In the genomic region with DNA sequence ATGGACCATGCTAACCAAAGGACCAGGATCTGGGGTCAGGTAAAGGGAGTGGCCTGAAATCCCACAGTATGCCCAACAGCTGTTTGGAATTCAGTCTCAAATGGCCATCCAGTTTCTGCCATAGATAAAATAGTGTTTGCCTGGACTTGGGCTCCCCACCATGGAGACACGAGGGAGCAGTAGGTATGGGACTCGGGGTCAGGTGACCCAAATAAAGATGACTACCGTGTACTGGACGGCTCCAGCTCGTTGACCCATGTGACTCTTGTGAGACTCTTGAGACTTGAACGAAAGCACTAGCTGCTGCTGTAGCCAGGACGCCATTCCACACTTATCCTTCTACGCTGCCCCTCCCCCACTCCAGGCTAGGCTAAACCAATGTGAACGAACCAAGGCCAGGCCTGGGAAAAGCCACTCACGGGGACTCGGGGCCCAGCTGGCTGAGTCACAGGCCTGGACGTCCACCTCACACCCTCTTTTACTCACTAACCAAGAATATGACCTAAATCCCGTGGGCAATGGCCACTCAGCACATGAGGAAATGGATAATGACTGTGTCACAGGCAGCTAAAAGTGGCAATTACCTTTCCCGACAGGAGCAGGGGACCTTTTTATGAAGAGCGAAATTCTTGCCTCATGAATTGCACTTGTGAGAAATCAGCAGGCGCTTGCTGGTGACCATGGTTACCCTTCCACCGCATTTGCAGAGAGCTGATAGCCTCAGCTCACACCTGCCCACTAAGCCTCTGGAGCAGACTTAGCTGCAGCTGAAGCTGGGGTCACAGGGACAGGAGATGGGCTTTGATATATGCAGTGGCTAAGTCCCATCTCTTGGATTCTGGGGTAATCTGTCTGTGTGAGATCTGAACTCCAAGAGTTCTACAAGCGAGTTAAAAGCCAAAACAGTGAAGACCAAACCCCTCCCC, we compare ENCODE assay signal across 9 mouse cellular contexts. TPM values are rescaled to one million over a fixed set of nuclear protein-coding genes. Genes with fewer than 3 reads are reported as not detected.
A peak's percentile ranks its signal among the peaks of the same experiment; 100 is the strongest.
DNase-seq lines count a peak whose midpoint lies in the region; ATAC-seq and TF ChIP-seq lines count a peak whose summit lies in the region.
"Had no signal": no experiment of that assay in that cellular context is flagged by ENCODE, and none has a peak within 500 bp of the region (broad histone marks: within the 10 kb centered on the region; RNA-seq: fewer than 3 reads in every experiment).

No protein-coding gene starts in this region.

- TF ChIP-seq POLR2A in lung, adult 2 months (IDR thresholded peaks at IDR 0.05; ENCODE audit: borderline replicate concordance, extremely low read depth, low read depth, low read length) = no peak

- H3K9ac ChIP-seq in hindbrain, embryonic 14.5 days = no peak overlapping the region
- H3K9ac ChIP-seq: limb, embryonic 15.5 days had no signal

- H3K9me3 ChIP-seq in hindbrain, embryonic 14.5 days (ENCODE audit: control insufficient read depth, low read length) = peaks cover 8% of the 10 kb centered on the region; the same call in 1 of the 2 replicates
- H3K9me3 ChIP-seq: limb, embryonic 15.5 days had no signal

- no peaks in the 10 kb centered on the region for H3K27me3 ChIP-seq in hindbrain, embryonic 14.5 days (ENCODE audit: control insufficient read depth, insufficient read depth, low read length)
- H3K27me3 ChIP-seq: limb, embryonic 15.5 days had no signal

- no peak overlapping the region for H3K4me3 ChIP-seq in hindbrain, embryonic 14.5 days (replicated peaks; ENCODE audit: low read length)
- H3K4me3 ChIP-seq in lung, adult 2 months (replicated peaks; ENCODE audit: extremely low read depth, low read depth, low read length) = no peak overlapping the region
- H3K4me3 ChIP-seq: limb, embryonic 15.5 days had no signal

- H3K4me2 ChIP-seq in hindbrain, embryonic 14.5 days (replicated peaks) = no peak overlapping the region
- H3K4me2 ChIP-seq: limb, embryonic 15.5 days had no signal

- no peak for ATAC-seq in hindbrain, embryonic 14.5 days (ENCODE audit: low FRiP score)

- 51% methylated on average over 18 of the region's 18 CpGs for WGBS in hindbrain, embryonic 14.5 days
- WGBS in lung, adult 2 months = 50% methylated on average over 18 of the region's 18 CpGs

- H3K4me1 ChIP-seq in hindbrain, embryonic 14.5 days (replicated peaks; ENCODE audit: control insufficient read depth, insufficient read depth, low read length) = no peaks in the 10 kb centered on the region
- no peaks in the 10 kb centered on the region for H3K4me1 ChIP-seq in lung, adult 2 months (ENCODE audit: control insufficient read depth, insufficient read depth, low read length)

- no peaks in the 10 kb centered on the region for H3K36me3 ChIP-seq in hindbrain, embryonic 14.5 days (replicated peaks; ENCODE audit: control insufficient read depth, insufficient read depth)
- H3K36me3 ChIP-seq: limb, embryonic 15.5 days had no signal

- DNase-seq in cerebellum, postnatal 10 days = peak; percentile 43 to 45
- no peak for DNase-seq in cerebellum, adult 18-20 months
- DNase-seq in brain, adult 2 months (ENCODE audit: low read depth, low spot score) = peak; percentile 64
- DNase-seq in hindbrain, embryonic 14.5 days (ENCODE audit: low spot score) = no peak
- DNase-seq in lung, adult 2 months = peak; percentile 25
- DNase-seq in right cerebral cortex, postnatal 4 days = peak; percentile 25
- DNase-seq in testis, postnatal 10 days (ENCODE audit: low spot score) = no peak
- no peak for DNase-seq in cerebellum, adult 8-10 months

- H3K27ac ChIP-seq in hindbrain, embryonic 14.5 days = peak overlapping the region; percentile 26; the same call in 1 of the 2 replicates
- H3K27ac ChIP-seq: limb, embryonic 15.5 days had no signal

- no peak for TF ChIP-seq CTCF in lung, adult 2 months (IDR thresholded peaks at IDR 0.05; ENCODE audit: insufficient read depth, low read length)

RNA-seq across cellular contexts. Expression of gene Mcfd2, which starts 28.7 kb away (rescaled TPM):
- 47.0 and 49.0 TPM in 2 replicates for polyA plus RNA-seq in hindbrain, embryonic 14.5 days (2014; fragmentation: Nextera tagmentation; extraction: Ambion mirVana)
- polyA plus RNA-seq in lung, adult 2 months (2012; rRNA removed) = 71.7 and 87.8 TPM in 2 replicates

RNA-seq across cellular contexts. Expression of gene Ttc7, which starts 45.7 kb away (rescaled TPM):
- polyA plus RNA-seq in hindbrain, embryonic 14.5 days (2014; fragmentation: Nextera tagmentation; extraction: Ambion mirVana) = 5.0 and 6.3 TPM in 2 replicates
- 78.4 and 102 TPM in 2 replicates for polyA plus RNA-seq in lung, adult 2 months (2012; rRNA removed)

Comparison
In these comparisons a context has a peak if more than half of its experiments do, and no peak if none do; other contexts are left out.
1. DNase-seq: peak in cerebellum, postnatal 10 days (2 of 2), brain, adult 2 months (single experiment), lung, adult 2 months (single experiment) and right cerebral cortex, postnatal 4 days (single experiment); none in cerebellum, adult 18-20 months (0 of 2), hindbrain, embryonic 14.5 days (single experiment), testis, postnatal 10 days (single experiment) and cerebellum, adult 8-10 months (single experiment).
2. RNA of gene Ttc7, which starts 45.7 kb away (polyA plus RNA-seq): 78.4 to 102 TPM in lung, adult 2 months; 5.0 to 6.3 TPM in hindbrain, embryonic 14.5 days; every median in the first group is over 10 times any median in the second.